Mouse (Mus musculus): ENCODE results near the gene Runx3.

- TF ChIP-seq CTCF (IDR thresholded peaks at IDR 0.05; ENCODE audit: low read depth, low read length): no peak
- TF ChIP-seq POLR2A (IDR thresholded peaks at IDR 0.05; ENCODE audit: extremely low read depth, insufficient read depth, low read length): no peak
Measured at GRCm38 (mm10) chr4:135181819-135182218, 61.4 kb downstream of the Runx3 start.

Data from liver, adult 2 months (tissue).